Mouse (Mus musculus) neural tube, embryonic 14.5 days (tissue): ENCODE results near the gene Vps37b. TPM values are rescaled to one million over a fixed set of nuclear protein-coding genes. Genes with fewer than 3 reads are reported as not detected.

ENCODE experiments used
- ATAC-seq: fragments of 200-750 bp; cut with Nextera tagmentation; 2 replicates; pipeline ENCODE4 v1.8.0; 2017; ENCODE audit warnings: low read depth, mild to moderate bottlenecking, moderate TSS enrichment, moderate library complexity
- H3K27ac ChIP-seq: fragments of 300-500 bp; sonication (generic); 2 replicates; pipeline ENCODE4 v1.5.1; 2014; ENCODE audit warnings: low read depth, mild to moderate bottlenecking, control low read depth, low read length, moderate library complexity, mixed read lengths
- H3K27me3 ChIP-seq: fragments of 300-500 bp; sonication (generic); 2 replicates; pipeline ENCODE4 v1.6.1; 2014; ENCODE audit warnings: low read length; ENCODE audit not compliant: control insufficient read depth, insufficient read depth
- H3K36me3 ChIP-seq: fragments of 300-500 bp; sonication (generic); 2 replicates; pipeline ENCODE4 v1.6.1; 2014; ENCODE audit warnings: low read length, mixed read lengths; ENCODE audit not compliant: control insufficient read depth, insufficient read depth
- H3K4me1 ChIP-seq: fragments of 300-500 bp; sonication (generic); 2 replicates; pipeline ENCODE4 v1.6.1; 2014; ENCODE audit warnings: low read length; ENCODE audit not compliant: control insufficient read depth, insufficient read depth
- H3K4me2 ChIP-seq: fragments of 300-500 bp; sonication (generic); 2 replicates; pipeline ENCODE4 v1.6.1; 2014; ENCODE audit warnings: mild to moderate bottlenecking, low read depth, low read length, control low read depth
- H3K4me3 ChIP-seq: fragments of 300-500 bp; sonication (generic); 2 replicates; pipeline ENCODE4 v1.5.1; 2014; ENCODE audit warnings: low read depth, low read length, control low read depth, mixed read lengths
- H3K9ac ChIP-seq: fragments of 300-500 bp; sonication (generic); replicated peaks from 2 replicates; pipeline ENCODE4 v1.6.1; 2014; ENCODE audit warnings: low read depth, mild to moderate bottlenecking, control low read depth, low read length, mixed read lengths
- H3K9me3 ChIP-seq: fragments of 300-500 bp; sonication (generic); 2 replicates; pipeline ENCODE4 v1.6.1; 2016; ENCODE audit warnings: low read length; ENCODE audit not compliant: control insufficient read depth
- WGBS: fragments of 180-500 bp; shearing (Covaris S2); extraction: QIAGEN DNeasy Blood & Tissue Kit; methylation state at CpG from one replicate; pipeline ENCODE4 v1.1.7; 2014; 5-methylcytosine and 5-hydroxymethylcytosine counted together
- polyA plus RNA-seq: library from polyadenylated mRNA; unstranded; fragments of >200 nt; fragmentation: Nextera tagmentation; extraction: Ambion mirVana; gene quantifications from 2 replicates; pipeline ENCODE4 v1.2.1, GENCODE M21; 2014

Vps37b gene
- polyA plus RNA-seq, 1 experiment from 2014 or later = 47.1 TPM

DNA sequence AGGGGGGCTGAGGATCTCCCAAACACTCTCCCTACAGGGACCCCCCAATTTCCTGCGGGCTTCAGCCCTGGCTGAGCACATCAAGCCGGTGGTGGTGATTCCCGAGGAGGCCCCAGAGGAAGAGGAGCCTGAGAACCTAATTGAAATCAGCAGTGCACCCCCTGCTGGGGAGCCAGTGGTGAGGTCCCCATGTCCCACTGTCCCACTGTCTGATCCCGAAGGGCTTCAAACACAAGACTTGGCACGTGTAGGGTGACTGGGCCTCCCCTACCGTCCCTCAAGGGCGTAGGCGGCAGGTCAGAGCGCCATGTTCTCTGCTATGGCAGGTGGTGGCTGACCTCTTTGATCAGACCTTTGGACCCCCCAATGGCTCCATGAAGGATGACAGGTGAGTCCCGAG lies 35.9 kb downstream of the Vps37b start:
- Histone ChIP-seq H3K4me2 (no peak overlapping the region), H3K27ac (no peak overlapping the region), H3K27me3 (no peaks in the 10 kb centered on the region), H3K4me1 (no peaks in the 10 kb centered on the region), H3K4me3 (no peak overlapping the region), H3K36me3 (no peaks in the 10 kb centered on the region), H3K9me3 (no peaks in the 10 kb centered on the region), H3K9ac (no peak overlapping the region)
- ATAC-seq = no peak
- 89% methylated on average over 10 of the region's 10 CpGs for WGBS

DNA sequence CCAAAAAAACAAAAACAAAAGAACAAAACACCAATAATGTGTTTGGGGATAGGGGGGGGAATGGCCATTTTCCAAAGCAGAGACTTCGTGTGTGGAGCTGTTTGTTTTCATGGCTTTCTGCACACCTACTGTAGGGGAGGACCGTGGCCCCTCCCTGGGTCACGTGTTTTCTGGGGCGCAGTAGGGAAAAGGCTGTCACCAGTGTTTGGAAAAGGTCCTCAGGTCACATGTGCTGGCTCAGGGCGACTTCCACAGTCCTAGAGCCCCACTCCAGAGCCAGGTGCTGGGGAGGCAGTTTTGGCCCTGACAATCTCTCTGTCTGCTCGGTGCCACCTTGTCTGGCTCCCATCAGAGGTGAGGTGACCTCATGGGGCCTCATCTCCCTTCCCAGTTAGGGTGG lies 36.7 kb downstream of the Vps37b start:
- Histone ChIP-seq H3K27ac (no peak overlapping the region), H3K9me3 (no peaks in the 10 kb centered on the region), H3K4me3 (no peak overlapping the region), H3K36me3 (no peaks in the 10 kb centered on the region), H3K4me2 (no peak overlapping the region), H3K4me1 (no peaks in the 10 kb centered on the region), H3K27me3 (no peaks in the 10 kb centered on the region), H3K9ac (no peak overlapping the region)
- ATAC-seq = no peak
- 87% methylated on average over 6 of the region's 6 CpGs for WGBS

- Histone ChIP-seq H3K27me3 (no peaks in the 10 kb centered on the region), H3K36me3 (no peaks in the 10 kb centered on the region), H3K4me3 (no peak overlapping the region), H3K27ac (no peak overlapping the region), H3K9ac (no peak overlapping the region), H3K4me1 (peaks cover 5% of the 10 kb centered on the region; the same call in 1 of the 2 replicates), H3K4me2 (no peak overlapping the region), H3K9me3 (no peaks in the 10 kb centered on the region)
- ATAC-seq = no peak
- 80% methylated on average over 7 of the region's 7 CpGs for WGBS
Measured at GRCm38 (mm10) chr5:123994468-123994867, 37.6 kb downstream of the Vps37b start.

DNA sequence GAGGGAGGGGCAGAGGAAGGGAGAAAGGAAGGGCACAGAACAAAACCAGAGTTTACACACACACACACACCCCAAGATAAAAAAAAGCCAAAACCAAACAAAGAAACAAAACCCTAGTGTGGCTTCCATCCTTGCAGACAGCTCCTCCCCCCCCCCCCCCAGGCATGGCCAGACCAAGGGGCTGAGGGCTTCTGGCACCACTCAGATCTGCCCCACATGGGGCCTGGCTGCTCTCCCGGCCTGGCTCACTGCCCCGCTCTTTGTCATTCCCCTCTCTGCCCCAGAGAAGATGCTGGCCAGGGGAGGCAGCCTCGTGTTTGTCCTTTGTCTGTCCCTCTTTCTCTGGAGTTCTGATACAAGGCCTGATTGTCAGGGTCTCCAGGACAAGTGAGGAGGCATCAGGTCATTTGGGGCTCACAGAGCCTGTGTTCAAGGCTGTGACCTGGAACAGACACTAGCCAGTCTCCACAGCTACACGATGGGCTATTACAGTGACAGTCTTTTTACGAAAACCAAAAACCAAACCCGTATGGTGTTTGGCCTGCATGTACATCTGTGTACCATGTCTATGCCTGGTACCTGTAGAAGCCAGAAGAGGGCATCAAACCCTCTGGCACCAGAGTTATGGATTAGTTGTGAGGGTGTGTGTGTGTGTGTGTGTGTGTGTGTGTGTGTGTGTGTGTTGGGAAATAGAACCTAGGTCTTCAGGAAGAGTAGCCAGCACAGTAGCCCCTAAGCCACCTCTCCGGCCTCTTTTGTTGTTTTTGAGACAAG lies 38.6 kb downstream of the Vps37b start:
- H3K9me3 ChIP-seq = no peaks in the 10 kb centered on the region
- H3K36me3 ChIP-seq = no peaks in the 10 kb centered on the region
- H3K4me2 ChIP-seq = no peak overlapping the region
- 50% methylated on average over 7 of the region's 7 CpGs for WGBS
- no peaks in the 10 kb centered on the region for H3K27me3 ChIP-seq
- H3K4me3 ChIP-seq = no peak overlapping the region
- no peak overlapping the region for H3K9ac ChIP-seq
- peak; percentile 82 for ATAC-seq
- H3K27ac ChIP-seq = peak overlapping the region; percentile 30
- H3K4me1 ChIP-seq = peaks cover 5% of the 10 kb centered on the region; the same call in 1 of the 2 replicates

DNA sequence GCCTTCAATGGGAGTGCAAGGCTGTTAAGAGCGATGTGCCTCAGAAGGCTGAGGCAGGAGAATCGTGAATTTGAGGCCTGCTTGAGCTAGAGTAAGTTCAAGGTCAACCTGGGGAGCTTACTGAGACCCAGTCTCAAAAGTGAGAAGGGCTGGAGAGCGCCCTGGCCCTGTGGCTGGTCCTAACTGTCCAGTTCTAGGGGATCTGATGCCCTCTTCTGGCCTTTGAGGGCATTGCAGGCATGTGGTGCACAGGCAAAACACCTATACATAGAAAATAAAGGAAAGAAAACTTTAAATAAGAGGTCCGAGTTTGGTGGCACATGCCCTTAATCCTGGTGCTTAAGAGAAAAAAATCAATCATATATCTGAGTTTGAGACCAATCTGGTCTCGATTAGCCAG lies 39.3 kb downstream of the Vps37b start:
- no peak overlapping the region for H3K4me2 ChIP-seq
- no peak overlapping the region for H3K9ac ChIP-seq
- ATAC-seq = no peak
- peaks cover 5% of the 10 kb centered on the region; the same call in 1 of the 2 replicates for H3K4me1 ChIP-seq
- 30% methylated on average over 5 of the region's 5 CpGs for WGBS
- H3K27ac ChIP-seq = peak overlapping the region; percentile 30; the same call in 1 of the 2 replicates
- no peaks in the 10 kb centered on the region for H3K27me3 ChIP-seq
- no peak overlapping the region for H3K4me3 ChIP-seq
- H3K36me3 ChIP-seq = no peaks in the 10 kb centered on the region
- no peaks in the 10 kb centered on the region for H3K9me3 ChIP-seq

GRCm38 (mm10) chr5:123992193-123992637 lies 39.9 kb downstream of the Vps37b start:
- Histone ChIP-seq H3K27me3 (no peaks in the 10 kb centered on the region), H3K27ac (no peak overlapping the region), H3K4me2 (no peak overlapping the region), H3K4me3 (no peak overlapping the region), H3K9me3 (no peaks in the 10 kb centered on the region), H3K4me1 (peaks cover 5% of the 10 kb centered on the region; the same call in 1 of the 2 replicates), H3K36me3 (no peaks in the 10 kb centered on the region), H3K9ac (no peak overlapping the region)
- ATAC-seq = no peak
- 76% methylated on average over 10 of the region's 10 CpGs for WGBS

DNA sequence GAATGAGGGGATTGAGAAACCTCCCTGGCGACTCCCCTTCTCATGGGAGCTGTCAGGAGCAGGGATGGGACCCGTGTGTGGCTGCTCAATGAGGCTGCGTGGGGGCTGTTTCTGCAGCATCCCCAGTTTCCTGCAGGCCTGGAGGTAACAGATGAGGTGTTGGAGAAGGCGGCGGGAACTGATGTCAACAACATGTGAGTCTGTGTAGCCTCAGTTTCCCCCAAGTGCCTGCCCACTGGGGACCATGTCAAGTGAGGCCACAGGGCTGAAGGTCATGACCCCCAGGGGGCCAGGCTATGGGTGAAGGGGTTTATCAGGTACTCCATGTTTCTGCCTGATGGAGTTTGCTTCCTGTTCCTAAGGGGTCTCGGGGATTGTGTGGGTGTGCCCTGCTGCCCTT lies 40.7 kb downstream of the Vps37b start:
- no peaks in the 10 kb centered on the region for H3K27me3 ChIP-seq
- H3K36me3 ChIP-seq = no peaks in the 10 kb centered on the region
- H3K4me3 ChIP-seq = no peak overlapping the region
- no peak overlapping the region for H3K9ac ChIP-seq
- no peak overlapping the region for H3K27ac ChIP-seq
- peaks cover 5% of the 10 kb centered on the region; the same call in 1 of the 2 replicates for H3K4me1 ChIP-seq
- H3K9me3 ChIP-seq = no peaks in the 10 kb centered on the region
- ATAC-seq = no peak
- WGBS = 82% methylated on average over 6 of the region's 6 CpGs
- no peak overlapping the region for H3K4me2 ChIP-seq

DNA sequence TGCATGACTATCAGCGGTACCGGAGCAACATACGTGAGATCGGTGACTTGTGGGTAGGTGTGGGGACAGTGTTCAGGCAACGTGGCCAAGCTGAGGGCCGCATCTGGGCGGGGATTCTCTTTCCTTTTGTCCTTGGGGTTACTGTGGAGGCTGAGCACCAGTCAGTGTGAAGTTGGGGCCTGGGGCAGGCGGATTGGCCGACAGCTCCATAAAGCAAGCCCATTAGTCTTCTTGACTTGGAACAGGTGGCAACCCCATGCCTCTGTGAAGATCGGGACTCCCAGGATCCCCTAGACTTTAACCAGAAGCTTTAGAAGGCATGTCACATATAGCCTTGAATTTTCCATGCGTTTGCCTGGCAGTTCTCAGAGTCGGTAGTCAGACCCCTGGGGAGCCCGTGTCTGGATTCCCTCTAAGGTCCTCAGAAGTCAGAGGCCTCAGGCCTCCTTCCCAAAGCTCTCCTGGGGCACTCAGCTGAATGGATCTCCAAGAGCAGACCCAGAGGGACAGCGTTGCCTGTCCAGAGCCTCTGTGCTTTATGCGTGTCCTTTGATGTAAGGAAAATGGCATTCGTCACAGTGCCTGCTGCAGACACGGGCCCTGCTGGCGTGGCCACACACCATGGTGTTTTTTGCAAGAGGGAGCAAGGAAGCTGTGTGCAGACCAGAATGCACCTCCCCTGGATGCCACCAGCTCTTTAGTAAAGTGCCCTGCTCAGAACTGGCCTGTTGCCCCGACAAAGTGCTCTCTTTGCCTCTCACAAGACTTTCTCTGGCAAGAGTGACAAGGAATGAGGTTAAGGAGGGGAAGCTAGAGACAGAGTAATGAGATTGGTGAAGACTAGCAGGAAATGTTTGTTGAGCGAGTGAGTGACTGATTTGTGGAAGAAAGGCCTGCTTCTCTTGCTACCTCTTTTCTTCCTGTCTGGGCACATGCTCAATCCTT lies 41.9 kb downstream of the Vps37b start:
- H3K9ac ChIP-seq = no peak overlapping the region
- no peaks in the 10 kb centered on the region for H3K27me3 ChIP-seq
- peak; percentile 19; the same call in 1 of the 2 replicates for ATAC-seq
- H3K4me1 ChIP-seq = peaks cover 5% of the 10 kb centered on the region; the same call in 1 of the 2 replicates
- H3K4me2 ChIP-seq = no peak overlapping the region
- 28% methylated on average over 20 of the region's 20 CpGs for WGBS
- H3K27ac ChIP-seq = no peak overlapping the region
- no peaks in the 10 kb centered on the region for H3K36me3 ChIP-seq
- no peak overlapping the region for H3K4me3 ChIP-seq
- H3K9me3 ChIP-seq = no peaks in the 10 kb centered on the region

GRCm38 (mm10) chr5:123987511-123987910 lies 44.6 kb downstream of the Vps37b start:
- Histone ChIP-seq H3K27ac (no peak overlapping the region), H3K4me3 (no peak overlapping the region), H3K27me3 (no peaks in the 10 kb centered on the region), H3K9ac (no peak overlapping the region), H3K4me1 (peaks cover 5% of the 10 kb centered on the region; the same call in 1 of the 2 replicates), H3K4me2 (no peak overlapping the region), H3K36me3 (no peaks in the 10 kb centered on the region), H3K9me3 (no peaks in the 10 kb centered on the region)
- no peak for ATAC-seq
- 81% methylated on average over 4 of the region's 4 CpGs for WGBS
